In genomic region chr2:59588096-59588405, GRCm38 (mm10) we compare ENCODE assay signal across 17 mouse cellular contexts.
"Had no signal": no experiment of that assay in that cellular context is flagged by ENCODE, and none has a peak within 500 bp of the region (broad histone marks: within the 10 kb centered on the region; RNA-seq: fewer than 3 reads in every experiment).

No protein-coding gene starts in this region.

- H3K36me3 ChIP-seq: kidney, embryonic 15.5 days; limb, embryonic 12.5 days; limb, embryonic 15.5 days; midbrain, embryonic 12.5 days; midbrain, embryonic 15.5 days; neural tube, embryonic 12.5 days; neural tube, embryonic 15.5 days had no signal

- H3K4me3 ChIP-seq: kidney, embryonic 15.5 days; left cerebral cortex, adult 2 months; limb, embryonic 12.5 days; limb, embryonic 15.5 days; midbrain, embryonic 12.5 days; midbrain, embryonic 15.5 days; neural tube, embryonic 12.5 days; neural tube, embryonic 15.5 days had no signal

- DNase-seq: kidney, postnatal 10 days; kidney, postnatal 36 days; layer of hippocampus, postnatal 36 days; liver, postnatal 0 days; lung, embryonic 14.5 days; thymus, adult 18-20 months; thymus, postnatal 14 days; thymus, postnatal 4 days had no signal

- H3K27me3 ChIP-seq: kidney, embryonic 15.5 days; limb, embryonic 12.5 days; midbrain, embryonic 12.5 days; midbrain, embryonic 15.5 days; neural tube, embryonic 15.5 days had no signal

- ATAC-seq: lung, postnatal 0 days; midbrain, embryonic 15.5 days had no signal
